Mouse (Mus musculus) c-Kit-positive CD71-negative TER-119-negative erythroid progenitor cells, embryonic 14.5 days (primary cell): Measurements from ENCODE around the gene Parg.
"Not testable (repeated sequence)": the region's sequence is repeated elsewhere in the genome, so short reads cannot be mapped to it uniquely, and the experiment has no call there.

ENCODE experiments used
- DNase-seq: peaks from one replicate; pipeline ENCODE4 v3.0.0-alpha.2; 2013; ENCODE audit warnings: low read depth

Parg gene

DNA sequence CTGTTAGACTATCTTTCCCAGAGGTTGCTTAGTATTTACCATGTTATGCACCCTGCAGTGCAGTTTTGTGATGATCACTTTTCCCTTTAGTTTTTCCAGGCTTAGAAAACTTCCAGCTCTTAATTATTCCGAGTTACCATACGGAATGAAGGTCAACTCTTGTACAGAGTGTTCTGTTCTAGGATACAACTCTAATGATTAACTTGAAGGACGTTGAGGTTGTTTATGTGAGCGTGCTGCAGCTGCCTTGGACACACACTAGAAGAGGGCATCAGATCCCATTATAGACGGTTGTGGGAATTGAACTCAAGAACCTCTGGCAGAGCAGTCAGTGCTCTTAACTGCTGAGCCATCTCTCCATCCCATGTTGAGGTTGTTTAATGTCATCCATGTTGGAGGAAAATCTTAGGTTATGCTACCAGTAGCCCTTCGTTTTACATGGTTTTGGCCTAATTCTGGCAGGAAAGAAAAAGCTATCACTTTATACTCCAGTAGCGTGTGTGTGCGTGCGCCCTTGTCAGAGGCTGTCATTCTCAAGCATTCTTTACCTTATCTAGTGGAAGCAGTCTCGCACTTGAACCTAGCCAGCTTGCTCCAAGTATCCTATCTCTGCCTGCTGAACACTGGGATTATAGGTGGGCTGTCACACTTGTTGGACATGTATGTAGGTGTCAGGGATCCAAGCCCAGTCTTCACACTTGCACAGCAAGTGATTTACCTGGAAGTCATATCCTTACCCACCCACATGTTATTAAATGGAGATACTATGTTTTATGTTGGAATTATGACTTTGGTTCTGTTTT lies 22.2 kb upstream of the Parg start:
- no peak for DNase-seq

DNA sequence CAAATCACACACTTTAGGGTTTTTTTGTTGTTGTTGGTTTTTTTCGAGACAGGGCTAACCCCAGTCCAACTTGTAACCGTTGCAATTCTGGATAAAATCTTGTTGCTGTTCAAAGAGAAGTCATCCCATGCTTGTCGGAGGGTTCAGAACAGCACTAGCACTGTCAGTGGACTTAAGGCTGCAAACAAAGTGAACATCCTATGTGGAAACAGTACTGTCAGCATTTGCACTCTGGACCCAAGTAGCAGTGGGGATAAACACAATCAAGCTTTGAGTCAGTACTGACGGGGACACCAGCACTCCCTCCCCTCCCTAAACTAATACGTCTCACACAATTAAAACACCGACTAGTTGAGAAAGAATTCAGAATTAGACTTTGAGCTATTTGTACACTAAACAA lies 20.9 kb upstream of the Parg start:
- no peak for DNase-seq

DNA sequence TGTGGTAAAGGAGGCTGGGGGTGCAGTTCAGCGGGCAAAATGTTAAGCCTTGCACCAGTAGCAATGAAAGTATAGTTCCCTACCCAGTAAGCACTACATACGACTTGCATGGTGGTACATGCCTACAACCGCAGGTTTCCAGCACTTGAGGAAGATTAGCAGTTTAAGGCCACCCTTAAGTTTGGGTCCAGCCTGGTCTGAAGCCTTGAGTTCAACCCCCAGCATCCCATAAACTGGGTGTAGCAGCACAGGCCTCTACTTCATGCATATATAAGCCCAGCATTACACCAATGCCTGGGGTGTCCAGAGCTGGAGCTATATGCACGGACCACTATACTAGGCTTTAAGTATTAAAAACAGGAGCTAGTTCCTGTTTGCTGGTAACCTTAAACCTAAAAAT lies 17.9 kb upstream of the Parg start:
- no peak for DNase-seq

DNA sequence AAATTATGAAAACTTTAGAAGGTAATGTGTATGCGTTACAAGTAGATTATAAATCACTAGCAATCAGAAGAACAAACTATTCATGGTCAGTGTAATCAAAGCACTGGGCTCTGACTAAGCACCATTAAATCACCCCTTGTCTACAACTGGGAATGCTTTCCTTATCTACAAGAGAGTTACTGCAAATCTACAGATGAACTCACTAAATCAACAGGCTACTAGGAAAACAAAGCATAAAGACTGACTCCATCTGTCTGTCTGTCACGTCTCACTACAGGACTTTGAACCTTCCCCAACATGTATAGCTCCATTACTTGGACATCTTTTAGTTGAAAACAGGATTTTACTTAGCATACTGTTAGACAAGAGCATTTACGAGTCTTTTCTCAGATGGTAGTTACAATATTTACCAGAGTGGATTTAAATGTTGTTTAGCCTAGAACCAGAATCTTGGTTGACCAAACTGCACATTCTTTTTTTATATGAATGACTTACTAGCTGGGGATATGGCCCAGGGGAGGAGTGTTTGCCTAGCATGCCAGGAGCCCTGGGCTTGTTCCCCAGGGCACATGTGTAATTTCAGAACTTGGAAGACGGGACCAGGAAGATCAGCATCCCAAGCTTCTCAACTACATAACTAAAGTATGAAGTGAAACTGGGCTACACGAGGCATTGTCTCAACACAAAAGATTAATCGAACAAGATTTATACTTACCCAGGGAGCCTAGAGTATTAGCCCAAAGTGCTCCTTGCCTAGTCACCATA lies 10.9 kb upstream of the Parg start:
- DNase-seq, result no peak

DNA sequence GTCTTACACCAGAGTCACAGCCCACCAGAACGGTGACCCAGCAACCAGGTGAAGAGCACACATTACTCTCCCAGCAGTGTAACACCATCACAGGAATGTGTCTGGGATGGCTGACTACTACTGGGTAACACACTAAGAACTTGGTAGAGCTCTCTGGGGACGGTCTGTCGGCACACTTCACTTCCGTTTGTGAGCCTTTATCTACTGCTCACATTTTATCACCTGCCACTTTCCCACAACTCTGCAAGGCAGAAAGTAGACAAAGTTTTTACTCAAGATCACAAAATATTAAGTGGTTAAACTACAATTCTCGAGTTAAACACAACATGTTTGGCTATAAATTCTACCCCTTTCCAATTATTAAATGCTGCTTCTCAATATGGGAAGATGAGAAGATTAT lies 9.8 kb upstream of the Parg start:
- no peak for DNase-seq

DNA sequence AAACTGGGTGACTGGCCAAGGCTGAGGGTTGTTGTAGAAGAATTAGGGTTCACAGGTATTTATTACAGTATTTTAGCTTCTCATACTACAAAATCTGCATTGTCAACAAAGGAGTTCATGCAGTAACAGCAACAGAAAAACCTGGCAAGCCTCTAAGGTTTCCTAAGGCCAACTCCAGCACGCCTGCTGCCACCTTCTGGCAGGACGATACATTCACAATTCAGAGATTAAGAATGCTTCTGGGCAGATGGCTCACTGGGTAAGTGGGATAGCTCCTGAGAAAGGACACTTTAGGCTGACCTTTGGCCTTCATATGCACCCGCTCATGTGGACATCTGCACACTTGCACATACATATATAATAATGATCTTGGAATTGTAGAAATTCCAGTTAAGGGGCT lies 9.3 kb upstream of the Parg start:
- DNase-seq, result no peak

DNA sequence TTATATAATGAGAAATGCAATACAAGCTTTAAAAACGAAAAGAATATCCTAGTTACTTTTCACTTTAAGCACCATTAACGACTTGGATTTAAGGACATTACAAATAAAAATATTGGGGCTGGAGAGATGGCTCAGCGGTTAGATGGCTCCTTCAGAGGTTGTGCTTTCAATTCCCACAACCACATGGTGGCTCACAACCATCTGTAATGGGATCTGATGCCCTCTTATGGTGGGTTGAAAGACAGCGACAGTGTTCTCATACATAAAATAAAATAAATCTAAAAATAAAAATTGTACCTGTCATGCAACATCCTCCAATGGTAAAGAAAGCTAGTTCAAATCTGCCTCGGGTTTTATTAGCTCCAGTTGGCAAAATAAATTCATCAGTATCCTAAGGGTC lies 8.2 kb upstream of the Parg start:
- not testable (repeated sequence) for DNase-seq

DNA sequence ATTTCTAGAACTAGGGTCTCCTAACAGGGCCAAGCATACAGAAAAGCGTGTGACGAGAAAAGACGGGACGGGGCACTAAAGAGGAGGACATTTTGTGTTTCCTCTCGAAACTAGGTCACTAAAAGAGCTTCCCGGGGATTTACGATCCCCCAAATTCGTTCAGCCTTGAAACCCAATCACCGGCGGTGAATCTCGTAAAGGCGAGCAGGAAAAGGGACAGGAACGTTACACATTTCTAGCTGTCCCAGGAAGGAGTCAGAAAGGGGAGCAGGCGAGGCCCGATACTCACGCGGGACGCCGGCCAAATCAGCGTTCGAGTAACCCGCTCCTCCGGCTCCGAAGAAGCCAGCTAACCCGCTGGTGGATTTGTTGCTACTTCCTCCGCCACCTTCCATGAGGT lies 395 bp upstream of the Parg start:
- no peak for DNase-seq

DNA sequence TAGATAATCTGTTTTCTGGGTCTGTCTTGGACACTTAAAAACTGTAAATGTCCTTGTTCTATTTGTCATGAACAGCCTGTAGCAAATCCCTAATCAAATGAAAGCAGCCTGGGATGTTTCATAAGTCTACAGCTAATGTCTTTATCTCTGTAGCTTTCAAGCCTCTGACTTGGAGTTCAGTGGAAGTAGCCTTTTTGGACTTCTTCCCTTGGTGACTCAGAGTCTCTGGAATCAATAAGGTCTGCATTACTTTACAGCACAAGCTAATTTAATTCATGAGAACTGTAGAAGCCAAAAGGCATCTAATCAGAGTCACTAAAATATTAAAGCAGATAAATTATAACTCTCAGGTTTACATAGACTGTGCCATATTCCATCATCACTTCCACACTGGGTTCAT lies 24.9 kb downstream of the Parg start:
- DNase-seq, result no peak

DNA sequence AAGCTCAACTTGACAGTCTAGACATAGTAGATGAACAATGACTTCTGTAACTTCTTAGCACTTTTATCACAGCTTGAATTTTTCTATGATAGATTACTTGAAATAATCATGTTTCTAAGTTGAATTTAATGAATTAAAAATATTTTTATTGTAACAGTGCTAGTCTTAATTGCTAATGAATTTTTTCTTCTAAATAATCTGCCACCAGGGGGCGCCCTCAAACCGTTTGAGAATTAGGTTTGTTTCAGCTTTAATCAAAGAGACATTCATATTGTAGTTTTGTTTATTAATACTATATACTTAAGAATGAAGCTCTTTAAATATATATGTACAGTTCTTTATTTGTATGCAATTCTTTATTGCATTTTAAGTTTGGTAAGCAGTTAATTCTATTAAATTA lies 27.2 kb downstream of the Parg start:
- DNase-seq, result peak; percentile 58

DNA sequence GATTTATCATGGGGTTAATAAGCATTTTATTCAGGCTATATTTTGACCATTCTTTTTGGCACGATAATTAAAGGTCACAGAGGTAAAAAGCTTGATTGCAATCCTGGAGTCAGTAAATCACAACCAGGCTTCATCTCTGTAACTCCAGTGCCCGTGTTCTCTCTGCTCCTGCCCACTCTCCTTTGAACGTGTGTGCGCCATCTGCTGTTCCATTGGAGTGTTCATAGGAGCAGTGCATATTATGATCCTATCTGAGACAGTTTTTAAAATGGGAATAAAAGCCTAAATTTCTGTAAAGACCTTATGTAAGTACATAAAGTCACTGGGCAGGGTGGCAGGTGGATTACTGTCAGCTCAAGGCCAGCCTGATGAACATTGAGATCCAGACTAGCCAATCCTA lies 40.7 kb downstream of the Parg start:
- DNase-seq, result no peak

DNA sequence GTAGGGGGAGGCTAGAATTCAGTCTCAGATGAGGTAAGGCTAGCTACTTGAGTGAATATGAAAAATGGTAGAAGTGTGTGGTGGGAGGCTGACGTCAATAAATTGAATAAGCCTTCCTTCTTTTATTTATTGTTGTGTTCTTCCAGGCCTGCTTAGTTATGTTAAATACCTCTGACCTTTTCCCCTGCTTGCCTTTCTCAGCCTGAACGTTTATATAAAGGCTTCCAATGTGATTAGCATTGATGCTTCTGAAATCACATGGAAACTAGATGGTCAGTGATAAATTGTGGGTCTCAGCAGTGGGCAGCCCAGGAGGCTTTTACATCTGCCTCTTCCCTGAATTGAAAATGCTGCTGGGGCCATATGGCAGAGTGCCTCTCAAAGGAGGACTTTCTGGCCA lies 44.3 kb downstream of the Parg start:
- DNase-seq, result no peak

DNA sequence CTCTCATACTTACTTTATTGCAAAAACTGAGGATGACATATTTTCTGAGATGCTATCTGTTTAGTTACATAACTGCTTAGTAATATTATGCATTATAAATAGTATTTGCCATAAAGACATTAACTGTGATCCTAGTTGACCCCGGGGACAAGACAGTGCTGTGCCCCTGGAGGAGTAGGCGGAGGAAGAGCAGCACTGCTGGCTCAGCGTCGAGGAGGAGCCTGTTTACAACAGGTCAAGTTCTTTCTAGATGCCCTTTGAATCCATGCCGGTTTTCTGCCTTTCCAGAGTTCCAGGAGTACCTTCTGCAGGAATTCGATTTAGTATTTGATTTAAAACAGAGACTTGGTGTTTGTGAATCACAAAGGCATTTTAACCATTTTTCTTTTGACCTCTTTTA lies 47.9 kb downstream of the Parg start:
- no peak for DNase-seq

DNA sequence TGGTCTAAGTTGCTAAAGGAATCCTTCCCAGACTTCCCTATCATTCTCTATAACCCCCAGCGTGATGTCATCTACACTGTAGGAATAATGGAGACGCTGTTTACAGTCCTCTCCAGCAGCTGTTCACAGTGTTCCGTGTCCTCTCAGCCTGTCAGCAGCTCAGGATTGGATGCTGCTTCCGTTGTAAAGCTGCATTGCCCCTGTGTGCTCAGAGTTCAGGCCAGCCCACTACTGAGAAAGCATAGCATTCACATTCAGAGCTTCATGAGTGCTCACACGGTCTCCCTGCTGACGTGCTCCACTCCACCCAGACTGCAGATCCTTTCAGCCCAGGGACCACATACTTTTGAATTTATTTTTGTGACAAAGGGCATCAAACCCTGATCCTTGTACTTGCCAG lies 59.1 kb downstream of the Parg start:
- no peak for DNase-seq

DNA sequence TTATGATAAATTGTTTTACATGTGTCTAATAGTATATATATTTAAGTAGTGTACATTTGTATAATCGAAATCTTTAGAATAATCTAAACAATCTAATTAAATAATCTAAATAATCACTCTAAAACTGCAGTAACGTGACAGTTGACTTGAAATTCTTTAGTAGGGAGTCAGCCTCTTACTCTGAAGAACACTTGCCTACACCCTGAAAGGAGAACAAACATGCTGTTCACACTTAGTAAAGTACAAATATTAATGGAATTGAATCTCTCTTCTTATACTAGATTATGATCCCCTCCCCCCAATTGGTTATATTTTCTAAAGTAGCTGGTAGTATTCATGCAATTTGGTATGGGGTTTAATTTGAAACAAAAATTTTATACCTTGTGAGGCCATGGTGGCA lies 60.0 kb downstream of the Parg start:
- DNase-seq, result no peak

DNA sequence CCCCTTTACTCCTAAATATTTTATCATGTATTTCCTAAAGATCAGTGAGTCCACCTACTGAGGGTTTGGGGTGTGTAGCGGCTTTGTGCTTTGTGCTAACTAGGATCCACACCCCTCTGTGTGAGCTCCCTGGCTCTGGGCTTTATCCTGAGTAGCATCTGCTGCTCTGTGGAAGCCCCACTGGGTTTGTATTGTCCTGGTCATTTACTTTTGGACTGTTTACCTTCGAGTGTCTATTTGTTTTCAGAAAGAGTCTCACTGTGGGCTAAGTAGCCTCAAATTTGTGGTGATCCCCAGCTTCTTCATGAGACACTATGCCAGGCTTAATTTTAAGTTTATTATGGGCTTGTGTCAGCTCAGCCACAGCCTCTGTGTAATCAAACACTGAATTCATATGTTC lies 67.2 kb downstream of the Parg start:
- DNase-seq, result no peak

DNA sequence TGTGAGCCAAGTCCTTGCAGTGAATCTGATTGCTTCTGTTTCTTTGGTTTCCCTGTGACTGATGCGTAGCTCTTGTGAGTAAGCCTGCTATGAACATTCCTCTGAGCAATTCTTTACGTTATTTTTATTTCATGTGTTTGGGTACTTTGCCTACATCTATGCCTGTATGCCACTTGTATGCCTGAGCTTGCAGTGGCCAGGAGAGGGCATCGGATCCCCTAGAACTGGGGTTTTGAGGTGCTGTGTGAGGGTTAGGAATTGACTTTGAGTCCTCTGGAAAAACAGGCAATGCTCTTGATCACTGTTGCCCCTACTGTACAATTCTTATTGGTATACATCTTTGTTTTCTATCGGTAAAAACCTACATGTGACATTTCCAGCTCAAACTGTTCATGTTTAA lies 67.8 kb downstream of the Parg start:
- no peak for DNase-seq

DNA sequence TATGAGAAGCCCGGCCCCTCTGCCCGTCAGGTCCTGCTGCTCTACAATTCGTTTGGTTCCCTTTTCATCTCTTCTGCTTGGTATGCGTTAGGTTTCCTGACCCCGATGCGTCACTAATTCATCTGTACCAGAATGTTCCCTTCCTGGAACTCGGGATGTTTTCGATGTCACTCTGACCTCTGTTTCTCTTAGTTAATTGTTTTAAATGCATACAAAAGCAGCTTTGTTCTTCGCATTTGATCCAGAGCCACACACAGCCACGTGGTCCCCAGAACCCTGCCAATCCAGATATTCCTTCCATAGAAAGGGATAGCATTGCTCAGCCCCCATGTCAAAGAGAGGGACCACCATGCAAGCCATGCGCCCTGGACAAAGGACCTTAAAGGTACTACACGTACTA lies 99.9 kb downstream of the Parg start:
- DNase-seq, result no peak

DNA sequence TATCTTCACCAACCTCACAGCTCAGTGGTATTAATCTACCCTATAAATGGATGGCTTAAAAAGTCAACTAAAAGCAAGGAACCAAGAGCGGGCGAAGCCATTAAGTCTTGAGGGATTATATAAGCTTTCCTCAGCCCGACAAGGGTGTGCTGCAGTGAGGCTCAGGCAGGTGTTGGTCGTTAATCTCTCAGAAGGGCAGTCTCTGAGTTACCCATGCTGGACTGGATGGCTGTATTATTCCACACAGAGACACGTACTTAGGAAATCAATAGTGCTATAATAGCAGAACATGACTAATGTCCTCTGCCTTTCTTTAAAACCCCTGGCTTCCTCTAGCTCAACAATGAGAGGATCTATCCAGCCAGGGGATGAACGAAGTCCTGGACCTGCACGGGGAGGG lies 100.7 kb downstream of the Parg start:
- no peak for DNase-seq

DNA sequence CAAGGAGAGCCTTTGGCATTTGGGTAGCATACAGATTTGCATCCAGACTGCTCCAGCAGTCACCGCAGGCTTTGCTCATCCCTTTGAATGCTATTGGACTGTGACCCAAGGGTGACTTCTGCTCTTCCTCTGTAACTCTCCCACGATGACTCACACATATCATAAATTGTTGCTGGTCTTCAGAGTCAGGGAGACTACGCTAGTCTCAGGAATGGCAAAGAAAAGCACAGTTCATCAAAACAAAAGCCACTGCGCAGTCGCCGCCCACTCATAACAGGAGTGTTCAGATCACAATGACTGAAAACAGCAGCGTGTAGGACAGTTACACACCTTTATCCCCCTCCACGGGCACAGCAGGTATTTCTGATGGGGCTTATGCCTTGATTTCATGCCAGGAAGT lies 103.2 kb downstream of the Parg start:
- no peak for DNase-seq

DNA sequence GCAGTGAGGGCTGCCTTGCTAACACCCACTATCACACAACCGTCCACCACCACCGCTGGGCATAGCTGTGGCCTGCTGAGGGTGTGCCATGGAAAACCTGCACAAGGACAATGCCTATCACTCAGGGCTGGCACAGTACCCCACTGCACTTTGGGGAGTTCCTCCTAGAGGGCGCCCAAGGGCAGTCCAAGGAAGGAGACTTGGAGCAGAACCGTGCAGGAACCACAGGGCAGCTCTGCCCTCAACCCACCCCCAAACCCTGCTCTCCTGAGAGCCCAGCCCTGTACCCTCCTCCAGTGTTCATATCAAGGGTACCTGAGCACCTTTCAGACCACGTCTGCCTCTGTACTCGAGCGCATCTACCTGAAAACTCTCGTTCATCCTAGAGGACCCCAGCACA lies 108.1 kb downstream of the Parg start:
- DNase-seq, result peak; percentile 22

DNA sequence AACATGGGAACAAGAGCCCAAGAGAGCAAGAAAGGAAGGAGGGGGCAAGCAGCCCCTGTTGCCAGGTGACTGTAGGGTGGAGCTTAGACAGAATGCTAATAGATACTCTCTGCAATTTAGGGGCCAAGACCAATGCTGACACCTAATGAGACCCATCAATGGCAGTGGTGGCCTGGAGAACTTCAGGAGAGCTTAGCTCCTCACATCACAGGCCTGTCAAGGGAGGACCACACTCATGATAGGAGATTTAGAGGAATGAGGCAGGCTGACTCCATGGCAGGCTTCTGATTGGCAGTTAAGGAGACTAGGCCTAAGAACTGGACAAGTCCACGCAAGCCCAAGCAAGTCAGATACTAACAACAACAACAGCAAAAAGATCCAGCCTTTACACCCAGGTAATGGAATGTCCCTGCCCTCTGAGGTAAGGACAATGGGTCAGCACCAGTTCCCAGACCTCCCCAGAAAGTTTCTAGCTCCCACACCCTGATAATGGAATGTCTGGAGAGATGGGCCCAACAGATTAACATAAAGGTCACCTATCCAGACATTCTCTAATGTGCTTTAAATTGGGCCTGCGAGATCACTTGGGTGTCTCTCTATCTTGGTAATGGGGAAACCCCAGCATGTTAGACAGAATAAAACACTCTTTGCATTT lies 109.8 kb downstream of the Parg start:
- no peak for DNase-seq

DNA sequence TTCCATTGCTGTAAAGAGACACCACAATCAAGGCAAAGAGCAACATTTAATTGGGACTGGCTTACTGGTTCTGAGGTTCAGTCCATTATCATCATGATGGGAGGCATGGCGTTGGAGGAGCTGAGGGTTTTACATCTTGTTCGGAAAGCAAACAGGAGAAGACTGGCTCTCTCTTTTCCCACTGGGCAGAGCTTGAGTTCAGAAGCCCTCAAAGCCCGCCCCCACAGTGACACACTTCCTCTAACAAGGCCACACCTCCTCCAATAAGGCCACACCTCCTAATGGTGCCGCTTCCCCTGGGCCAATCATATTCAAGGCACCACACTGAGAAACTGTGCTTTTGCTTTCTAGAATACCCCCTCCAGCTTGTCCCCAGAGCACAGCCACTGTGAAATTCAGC lies 116.1 kb downstream of the Parg start:
- no peak for DNase-seq
